Mouse (Mus musculus) heart, adult 2 months (tissue): Measurements from ENCODE around the gene Prdm11. TPM values are rescaled to one million over a fixed set of nuclear protein-coding genes. Genes with fewer than 3 reads are reported as not detected.

Experiments used
- DNase-seq, 2 experiments: peaks; one replicate each; pipeline ENCODE4 v3.0.0; 2021
- H3K27ac ChIP-seq: fragments of 200-600 bp; 2 replicates; pipeline ENCODE4 v1.8.1; 2022
- H3K27me3 ChIP-seq: fragments of 200-500 bp; 2 replicates; pipeline ENCODE4 v1.6.1; 2012; ENCODE audit warnings: mild to moderate bottlenecking, low read length, inconsistent platforms, mixed read lengths; ENCODE audit not compliant: control insufficient read depth, insufficient read depth
- H3K36me3 ChIP-seq: fragments of 200-500 bp; 2 replicates; pipeline ENCODE4 v1.6.1; 2012; ENCODE audit warnings: low read length, inconsistent platforms; ENCODE audit not compliant: control insufficient read depth, insufficient read depth
- H3K4me1 ChIP-seq: fragments of 200-500 bp; 2 replicates; pipeline ENCODE4 v1.6.1; 2011; ENCODE audit warnings: low read length; ENCODE audit not compliant: control insufficient read depth, insufficient read depth
- H3K4me3 ChIP-seq: fragments of 200-600 bp; 2 replicates; pipeline ENCODE4 v1.8.1; 2022
- H3K79me2 ChIP-seq: fragments of 200-500 bp; replicated peaks from 2 replicates; pipeline ENCODE4 v1.6.1; 2012; ENCODE audit warnings: mild to moderate bottlenecking, inconsistent platforms, low read length, moderate library complexity, mixed read lengths; ENCODE audit not compliant: control insufficient read depth, insufficient read depth
- H3K9ac ChIP-seq: fragments of 200-500 bp; 2 replicates; pipeline ENCODE4 v1.6.1; 2012; ENCODE audit warnings: low read depth, mild to moderate bottlenecking, control low read depth, inconsistent platforms, low read length, mixed read lengths
- CTCF ChIP-seq: fragments of 200-600 bp; IDR thresholded peaks from 2 replicates; pipeline ENCODE4 v1.8.1; 2022; ENCODE audit warnings: antibody characterized with exemption, mild to moderate bottlenecking, moderate library complexity
- EP300 ChIP-seq: fragments of 200-500 bp; IDR thresholded peaks from 2 replicates; pipeline ENCODE4 v1.6.1; 2011; ENCODE audit warnings: low read depth, low read length, control low read depth; ENCODE audit not compliant: insufficient read depth
- POLR2A ChIP-seq: fragments of 200-500 bp; IDR thresholded peaks from 2 replicates; pipeline ENCODE4 v1.6.1; 2011; ENCODE audit warnings: mild to moderate bottlenecking, low read depth, low read length, control low read depth; ENCODE audit not compliant: insufficient read depth
- WGBS: fragments of 180-500 bp; shearing (Covaris S2); methylation state at CpG from one replicate; pipeline ENCODE4 v1.1.7; 2018; 5-methylcytosine and 5-hydroxymethylcytosine counted together
- intact Hi-C: fragments of 180-260 bp; cut with DNase I; formaldehyde crosslinking; loops from one replicate; pipeline ENCODE4 v1.15.1; 2025
- polyA plus RNA-seq: library from polyadenylated mRNA; depleted of rRNA; stranded (reverse); fragments of >200 nt; gene quantifications from 2 replicates; pipeline ENCODE4 v1.2.3, GENCODE M21; 2012
- total RNA-seq, 2 experiments: library from RNA; stranded (reverse); gene quantifications; 2 replicates each; pipeline ENCODE4 v1.2.3; 2021

The Prdm11 gene
- total and polyA plus RNA-seq, 3 experiments, result 4.4 to 9.5 (median 7.9) TPM

DNA sequence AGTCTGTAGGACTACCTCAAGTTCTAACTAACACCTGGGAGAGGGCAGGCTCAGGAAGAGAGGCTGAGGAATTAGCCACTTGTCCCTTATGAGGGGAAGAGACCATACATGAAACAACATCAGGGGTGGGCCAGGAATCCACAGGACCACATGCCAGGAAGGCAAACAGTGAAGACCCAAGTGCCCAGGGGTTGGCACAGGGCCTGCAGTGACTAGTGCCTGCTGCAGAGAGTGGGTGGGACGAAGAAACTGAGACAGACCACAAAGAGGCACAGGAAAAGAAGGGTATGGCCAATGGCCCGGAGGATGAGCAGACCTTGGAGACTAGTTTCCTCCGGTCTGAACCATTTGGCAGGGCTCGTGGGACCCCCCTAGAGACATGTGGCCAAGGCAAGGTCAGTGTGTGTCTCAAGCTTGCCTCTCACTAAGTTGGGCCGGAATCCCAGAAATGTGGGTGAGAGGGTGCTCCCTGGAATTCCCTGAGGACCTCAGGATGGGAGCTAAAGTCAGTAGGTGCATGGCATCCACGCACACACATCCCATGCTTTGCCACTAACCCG, 1.6 kb upstream of the Prdm11 start:
- H3K36me3 ChIP-seq, result no peaks in the 10 kb centered on the region
- H3K79me2 ChIP-seq, result no peaks in the 10 kb centered on the region
- no peak overlapping the region for H3K4me3 ChIP-seq
- TF ChIP-seq EP300, result no peak
- H3K4me1 ChIP-seq, result peaks cover 4% of the 10 kb centered on the region
- 83% methylated on average over 7 of the region's 7 CpGs for WGBS
- no peak overlapping the region for H3K27ac ChIP-seq
- intact Hi-C loops, result loop anchor here (5.0 kb wide), 1 partner anchor 60 kb away; no protein-coding TSS in a partner anchor
- no peak overlapping the region for H3K9ac ChIP-seq
- no peak for DNase-seq
- no peaks in the 10 kb centered on the region for H3K27me3 ChIP-seq

GRCm38 (mm10) chr2:93047036-93047435, 1.1 kb upstream of the Prdm11 start:
- Histone ChIP-seq H3K79me2 (no peaks in the 10 kb centered on the region), H3K4me3 (no peak overlapping the region), H3K9ac (no peak overlapping the region), H3K36me3 (no peaks in the 10 kb centered on the region), H3K27me3 (no peaks in the 10 kb centered on the region), H3K4me1 (peaks cover 4% of the 10 kb centered on the region), H3K27ac (no peak overlapping the region)
- 76% methylated on average over 6 of the region's 6 CpGs for WGBS
- TF ChIP-seq EP300 (no peak), CTCF (no peak), POLR2A (no peak)
- DNase-seq, result no peak
- intact Hi-C loops, result loop anchor here (5.0 kb wide), 1 partner anchor 60 kb away; no protein-coding TSS in a partner anchor

- intact Hi-C loops, result loop anchor here (5.0 kb wide), 1 partner anchor 59 kb away; no protein-coding TSS in a partner anchor
- Histone ChIP-seq H3K4me3 (peak overlapping the region; percentile 64), H3K27ac (peak overlapping the region; percentile 97), H3K36me3 (no peaks in the 10 kb centered on the region), H3K4me1 (peaks cover 4% of the 10 kb centered on the region), H3K9ac (no peak overlapping the region; the same call in 1 of the 2 replicates), H3K79me2 (no peaks in the 10 kb centered on the region), H3K27me3 (no peaks in the 10 kb centered on the region)
- TF ChIP-seq EP300, result no peak
- TF ChIP-seq CTCF, result no peak
- no peak for TF ChIP-seq POLR2A
- WGBS, result 11% methylated on average over 5 of the region's 5 CpGs
- DNase-seq, result no peak
These were observed 505 bp upstream of the Prdm11 start for GRCm38 (mm10) chr2:93046509-93046835.

- peak overlapping the region; percentile 95 for H3K9ac ChIP-seq
- H3K4me3 ChIP-seq, result peak overlapping the region; percentile 64
- H3K36me3 ChIP-seq, result no peaks in the 10 kb centered on the region
- H3K27me3 ChIP-seq, result no peaks in the 10 kb centered on the region
- TF ChIP-seq CTCF (peak; percentile 31), POLR2A (peak; percentile 82), EP300 (no peak)
- WGBS, result under 1% methylated on average over 50 of the region's 55 CpGs
- H3K4me1 ChIP-seq, result peaks cover 9% of the 10 kb centered on the region
- peak overlapping the region; percentile 97 for H3K27ac ChIP-seq
- DNase-seq, result peak; percentile 98
- no peaks in the 10 kb centered on the region for H3K79me2 ChIP-seq
- intact Hi-C loops, result loop anchor here (5.0 kb wide), 1 partner anchor 58 kb away; no protein-coding TSS in a partner anchor
These were observed 694 bp downstream of the Prdm11 start for GRCm38 (mm10) chr2:93045129-93045817.

- Histone ChIP-seq H3K4me3 (no peak overlapping the region), H3K79me2 (no peaks in the 10 kb centered on the region), H3K36me3 (no peaks in the 10 kb centered on the region), H3K4me1 (peaks cover 9% of the 10 kb centered on the region), H3K9ac (no peak overlapping the region), H3K27me3 (no peaks in the 10 kb centered on the region), H3K27ac (no peak overlapping the region)
- TF ChIP-seq CTCF, result no peak
- no peak for TF ChIP-seq POLR2A
- no peak for TF ChIP-seq EP300
- WGBS, result 72% methylated on average over 3 of the region's 3 CpGs
- intact Hi-C loops, result no loop called here
- DNase-seq, result no peak
These were observed 2.4 kb downstream of the Prdm11 start for GRCm38 (mm10) chr2:93043449-93044157.

- Histone ChIP-seq H3K27ac (peak overlapping the region; percentile 45), H3K27me3 (no peaks in the 10 kb centered on the region), H3K79me2 (no peaks in the 10 kb centered on the region), H3K4me1 (peaks cover 9% of the 10 kb centered on the region), H3K9ac (no peak overlapping the region), H3K4me3 (no peak overlapping the region), H3K36me3 (no peaks in the 10 kb centered on the region)
- DNase-seq, result no peak
- 23% methylated on average over 6 of the region's 6 CpGs for WGBS
- no peak for TF ChIP-seq CTCF
- TF ChIP-seq POLR2A, result no peak
- TF ChIP-seq EP300, result no peak
- intact Hi-C loops, result no loop called here
These were observed 4.5 kb downstream of the Prdm11 start for GRCm38 (mm10) chr2:93041470-93041869.
